Mouse (Mus musculus) MN1 (cell line): ENCODE data around the gene Mark4.

Experiments used
- DNase-seq: peaks from one replicate; pipeline ENCODE4 v3.0.0-alpha.2; 2016; ENCODE audit warnings: low spot score

Gene Mark4

DNA sequence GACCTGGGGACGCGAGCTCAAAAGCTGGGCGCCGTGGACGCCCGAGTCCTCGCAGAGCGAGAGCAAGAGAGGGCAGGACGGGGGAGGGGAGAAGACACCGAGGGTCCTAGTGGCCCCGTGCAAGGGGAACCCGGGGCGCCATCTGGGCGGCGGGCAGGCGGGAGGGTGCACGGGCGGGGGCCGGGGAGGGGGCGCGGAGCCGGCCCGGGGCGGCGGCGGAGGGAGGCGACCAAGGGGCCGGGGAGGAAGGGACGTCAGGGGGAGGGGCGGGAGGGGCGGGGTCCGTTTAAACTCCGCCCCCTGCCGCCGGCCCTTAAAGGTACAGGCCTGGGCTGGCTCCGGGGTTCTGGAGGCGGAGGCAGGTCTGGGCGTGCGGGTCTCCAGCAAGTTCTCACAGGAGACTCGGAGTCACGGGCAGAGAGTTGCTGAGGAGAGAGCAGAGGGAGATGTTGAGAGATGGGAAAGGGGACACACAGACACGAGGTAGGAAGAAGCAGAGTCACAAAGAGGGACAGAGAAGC, at the start of gene Mark4:
Mark4 (minus strand) TSS at position 231 of the 521 bp plus-strand sequence.
- DNase-seq, result no peak

DNA sequence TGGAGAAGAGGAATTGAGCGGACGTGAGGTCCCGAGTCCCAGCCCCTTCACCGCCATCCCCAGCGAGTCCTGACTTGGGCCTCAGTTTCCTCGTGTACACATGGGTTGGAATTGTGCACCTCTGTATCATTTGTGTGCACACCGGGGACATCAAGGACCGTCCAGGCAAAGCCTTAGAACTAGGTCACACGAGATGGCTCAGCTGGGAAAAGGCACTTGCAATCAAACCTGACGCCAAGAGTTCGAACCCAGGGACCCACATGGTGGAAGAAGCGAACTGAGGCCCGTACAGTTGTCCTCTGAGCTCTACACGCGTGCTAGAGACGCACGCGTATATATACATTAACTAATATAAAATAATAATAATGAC, 49.0 kb upstream of the Mark4 start:
- no peak for DNase-seq

DNA sequence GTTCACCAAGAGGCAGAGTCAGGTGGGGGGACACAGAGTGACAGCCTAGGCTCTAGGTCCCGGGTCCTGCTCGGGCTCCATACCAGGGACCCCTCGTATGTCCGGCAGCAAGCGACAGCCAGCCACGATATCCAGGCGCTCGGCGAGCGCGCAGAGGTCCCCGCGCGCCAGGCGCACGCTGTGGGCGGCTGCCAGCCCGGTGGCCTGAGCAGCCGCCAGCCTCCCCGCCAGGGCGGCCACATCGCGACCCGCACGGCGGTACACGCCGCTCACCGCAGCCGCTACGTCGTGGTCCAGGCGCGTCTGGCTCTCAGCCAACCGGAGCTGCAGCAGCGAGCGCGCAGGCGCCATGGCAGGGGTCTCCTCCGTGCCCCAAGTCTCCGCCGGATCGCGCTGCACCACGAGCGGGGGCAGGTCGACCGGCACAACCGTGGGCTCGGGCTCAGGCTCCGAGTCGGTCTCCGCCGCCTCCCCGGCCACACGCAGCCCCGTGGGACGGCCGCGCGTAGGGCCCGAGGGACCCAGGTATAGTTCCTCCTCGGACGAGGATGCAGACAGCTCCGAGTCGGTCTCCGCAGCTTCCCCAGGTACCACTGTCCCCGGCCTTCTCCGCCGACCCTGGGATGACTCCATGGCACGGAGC, 48.5 kb upstream of the Mark4 start:
- DNase-seq, result peak; percentile 36

DNA sequence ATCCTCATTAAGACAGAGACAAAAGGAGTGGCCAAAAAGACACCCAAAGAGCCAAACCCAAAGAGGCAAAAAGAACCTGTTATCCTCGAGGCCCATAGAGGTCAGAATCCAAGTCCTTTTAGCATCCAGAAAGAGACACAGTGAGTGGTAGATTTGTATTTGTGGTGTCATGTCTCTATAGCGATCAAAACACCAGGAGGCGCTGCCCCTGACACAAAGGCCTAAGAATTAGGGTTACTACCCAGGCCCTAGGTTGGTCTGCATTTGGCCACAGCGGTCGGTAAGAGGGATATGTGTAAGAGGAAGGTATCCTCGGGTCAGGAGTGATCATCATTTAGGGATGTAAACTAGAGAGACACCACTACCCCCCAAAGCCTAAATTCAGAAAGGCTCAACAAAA, 47.7 kb upstream of the Mark4 start:
- peak; percentile 11 for DNase-seq

DNA sequence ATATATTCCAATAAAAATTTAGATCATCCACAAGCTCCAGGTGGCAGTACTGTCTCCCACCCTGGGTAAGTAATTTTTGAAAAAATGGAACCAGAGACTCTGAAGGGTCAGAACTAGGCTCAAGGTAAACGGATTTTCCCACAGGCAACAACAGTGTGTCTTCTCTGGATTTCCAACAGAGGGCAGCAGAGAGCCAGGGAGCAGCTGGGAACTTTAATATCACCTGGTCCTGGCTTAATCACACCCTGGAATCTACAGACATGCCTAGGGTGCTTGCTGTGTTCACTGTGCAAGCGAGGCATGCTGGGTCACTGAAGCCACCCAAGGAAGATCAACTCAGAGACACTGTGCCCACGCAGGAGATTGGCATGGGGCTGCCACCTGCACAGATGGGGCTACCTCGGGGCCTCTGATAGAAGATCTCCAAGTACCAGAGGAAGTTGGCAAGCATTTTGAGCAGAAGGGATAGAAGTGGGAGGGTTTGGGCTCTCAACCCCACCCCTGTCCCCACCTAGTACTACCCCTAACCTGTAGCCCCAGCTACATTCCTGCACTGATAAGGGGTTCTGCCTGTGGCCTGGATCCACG, 45.0 kb upstream of the Mark4 start:
- DNase-seq, result peak; percentile 34

DNA sequence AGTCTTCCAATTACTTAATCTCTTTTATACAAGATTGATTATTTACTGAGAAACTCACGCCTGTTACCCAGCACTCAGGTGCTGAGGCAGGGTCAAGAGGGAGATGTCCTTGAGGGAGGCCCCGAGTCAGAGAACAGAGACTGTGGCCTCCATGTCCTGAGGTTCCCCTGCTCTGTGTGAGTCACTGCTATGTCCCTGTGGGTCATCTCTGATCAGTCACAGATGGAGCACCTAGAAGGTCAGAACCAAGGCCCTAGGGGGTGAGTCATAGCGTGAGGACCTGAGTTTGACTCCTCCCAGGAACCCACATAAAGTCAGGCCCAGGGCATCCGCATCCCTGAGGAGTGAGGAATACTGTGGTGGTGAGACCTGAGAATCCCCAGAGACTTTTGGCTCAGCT, 43.0 kb upstream of the Mark4 start:
- no peak for DNase-seq

DNA sequence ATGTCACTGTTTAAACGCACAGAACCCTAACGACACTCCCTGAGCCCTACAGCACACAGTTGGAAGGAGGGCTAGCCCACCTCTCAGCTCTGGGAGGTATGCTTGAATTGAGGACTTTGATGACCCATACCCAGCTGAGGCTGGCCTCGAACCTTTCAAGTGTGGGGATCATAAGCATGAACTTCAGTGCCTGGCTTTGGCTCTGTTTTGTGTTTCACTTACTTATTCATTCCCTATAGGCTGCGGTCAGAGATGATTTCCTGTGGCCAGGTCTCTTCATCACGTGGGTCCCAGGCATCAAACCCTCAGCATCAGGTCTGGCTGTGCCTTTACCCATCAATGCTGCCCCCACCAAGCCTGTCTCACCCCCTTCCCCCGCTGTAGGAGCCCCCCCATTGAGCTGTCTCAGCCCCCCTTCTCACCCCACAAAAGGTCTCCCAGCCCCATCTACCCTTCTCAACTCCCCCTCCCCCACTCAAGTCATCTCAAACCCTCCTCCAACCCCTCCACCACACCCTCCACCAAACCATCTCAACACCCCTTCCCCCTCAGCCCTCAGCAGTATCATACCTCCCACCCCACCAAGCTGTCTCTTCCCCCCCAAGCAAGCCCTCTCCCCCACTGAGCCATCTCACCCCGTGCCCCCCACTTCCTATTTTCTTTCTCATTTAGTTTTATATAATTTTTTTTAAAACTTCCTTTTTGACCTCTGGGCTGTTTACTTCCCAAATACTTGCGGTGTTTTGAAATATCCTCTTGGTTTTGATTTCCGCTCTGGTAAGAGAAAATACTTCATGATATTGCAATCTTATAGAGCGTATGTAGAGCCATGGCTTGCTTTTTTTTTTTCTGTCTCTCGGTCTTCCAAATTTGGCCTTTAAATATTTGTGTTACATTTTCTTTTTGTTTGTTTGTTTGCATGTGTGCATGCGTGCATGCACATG, 42.1 kb upstream of the Mark4 start:
- no peak for DNase-seq

DNA sequence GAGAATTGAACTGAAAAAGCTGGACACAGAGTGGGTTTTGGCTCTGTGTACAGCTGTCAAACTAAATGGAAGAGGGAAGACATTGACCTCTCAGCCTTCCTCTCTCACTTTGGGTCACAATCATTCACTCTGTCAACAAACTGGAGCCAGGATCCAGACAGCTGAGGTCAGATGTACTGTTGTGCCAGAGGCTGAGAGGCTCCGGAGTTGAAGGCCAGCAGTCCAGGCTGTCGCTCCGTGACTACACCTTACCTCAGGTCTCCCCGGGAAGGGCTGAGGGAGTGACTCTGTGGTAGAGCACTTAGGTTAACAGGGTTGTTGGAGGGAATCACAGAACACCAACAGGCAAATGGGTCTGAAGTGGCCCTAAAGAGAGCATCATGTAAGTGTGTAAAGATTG, 39.7 kb upstream of the Mark4 start:
- no peak for DNase-seq

DNA sequence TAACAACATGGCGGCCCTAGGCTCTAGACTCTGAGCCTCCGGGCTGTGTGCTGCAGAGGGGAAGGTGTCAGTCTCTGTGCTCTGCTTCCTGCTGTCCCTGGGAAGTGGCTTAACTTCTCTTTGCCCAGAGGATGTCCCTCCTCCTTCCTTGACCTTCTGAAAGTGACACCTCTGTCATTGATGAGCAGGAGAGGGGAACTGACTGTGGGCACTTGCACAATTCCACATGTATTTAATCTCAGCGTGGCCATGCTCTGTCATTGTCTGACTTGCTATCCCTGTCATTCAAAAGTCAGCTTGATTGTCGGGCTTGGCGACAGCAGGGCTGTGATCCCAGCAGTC, 37.6 kb upstream of the Mark4 start:
- DNase-seq, result no peak

DNA sequence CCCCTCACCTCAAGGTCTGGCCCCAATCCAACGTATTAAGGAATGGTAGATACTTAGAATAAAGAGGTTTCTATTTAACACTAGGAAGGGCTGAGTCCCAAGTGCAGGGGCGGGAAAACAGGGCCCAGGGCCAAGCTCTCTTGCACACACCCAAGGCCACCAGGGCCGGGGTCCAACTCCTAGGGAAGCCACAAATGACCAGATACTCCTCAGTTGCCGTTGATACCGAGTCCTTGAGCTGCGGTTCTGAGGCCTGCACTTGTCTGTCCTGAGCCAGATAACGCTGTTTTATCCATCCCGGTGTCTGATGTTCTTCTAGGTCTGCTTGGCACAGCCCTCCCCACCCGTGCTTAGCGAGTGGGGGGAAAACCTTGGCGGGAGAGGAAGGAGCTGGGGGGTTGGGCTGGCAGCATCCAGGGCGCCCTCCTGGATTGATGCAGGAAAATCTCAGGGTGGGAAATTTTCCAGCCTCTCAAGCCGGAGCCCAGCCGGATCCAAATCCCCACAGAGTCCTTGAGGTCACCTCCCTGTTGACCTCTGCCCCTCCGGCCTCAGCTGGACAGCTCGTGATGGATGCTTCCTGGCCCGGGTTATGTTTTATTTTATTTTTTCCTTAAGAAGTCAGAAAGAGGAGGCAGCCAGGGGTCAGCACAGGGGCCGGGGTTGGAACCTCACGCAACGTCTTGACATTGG, 37.0 kb upstream of the Mark4 start:
- no peak for DNase-seq

DNA sequence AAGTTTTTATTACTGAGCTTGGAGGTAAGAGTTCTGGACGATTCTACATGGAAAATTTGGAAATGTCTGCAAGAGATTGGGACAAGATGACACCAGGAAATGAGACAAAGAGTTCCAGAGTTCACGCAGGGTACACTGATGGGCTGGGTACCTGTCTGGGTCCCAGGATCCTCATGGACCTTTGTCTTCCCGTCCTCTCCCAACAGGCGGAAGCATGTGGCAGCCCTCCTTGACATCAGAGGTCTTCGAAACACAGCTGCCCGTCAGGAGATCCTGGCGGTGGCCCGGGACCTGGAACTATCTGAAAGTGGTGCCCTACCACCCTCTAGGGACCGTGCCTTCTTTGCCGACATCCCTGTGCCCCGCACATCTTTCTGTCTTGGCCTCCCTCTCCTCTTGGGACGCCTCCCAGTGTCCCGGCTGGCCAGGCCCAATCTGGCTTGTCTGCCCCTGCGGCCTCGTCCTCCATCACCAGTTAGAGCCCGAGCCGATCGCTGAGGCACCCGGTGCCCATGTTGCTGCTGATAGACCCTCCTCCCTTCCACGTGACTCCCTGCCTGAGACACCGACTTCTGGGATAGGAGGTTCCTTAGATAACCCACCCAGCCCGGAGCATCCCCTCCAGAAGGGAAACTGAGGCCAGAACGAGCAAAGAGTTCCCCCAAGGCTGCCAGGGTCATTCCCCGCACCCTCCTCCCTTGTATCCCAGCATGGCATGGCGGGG, 36.3 kb upstream of the Mark4 start:
- DNase-seq, result no peak

DNA sequence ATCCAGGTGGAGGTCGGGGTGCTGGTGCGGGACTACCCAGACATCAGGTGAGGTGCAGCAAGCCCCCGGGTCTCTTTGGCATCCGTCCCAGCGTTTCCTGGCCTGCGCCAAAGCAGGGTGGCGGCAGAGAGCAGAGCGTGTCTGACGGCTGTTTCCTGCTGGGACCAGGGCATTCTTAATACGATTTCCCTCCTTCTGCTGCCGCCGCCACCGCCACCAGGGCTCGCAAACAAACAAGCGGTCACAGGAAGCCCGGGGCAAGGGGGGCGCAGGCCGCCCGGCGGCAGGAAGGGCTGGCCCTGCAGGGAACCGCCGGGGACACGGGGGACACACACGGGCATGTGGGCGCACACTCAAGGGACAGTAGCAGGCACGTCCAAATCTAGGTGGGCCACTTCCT, 33.1 kb upstream of the Mark4 start:
- peak; percentile 40 for DNase-seq

DNA sequence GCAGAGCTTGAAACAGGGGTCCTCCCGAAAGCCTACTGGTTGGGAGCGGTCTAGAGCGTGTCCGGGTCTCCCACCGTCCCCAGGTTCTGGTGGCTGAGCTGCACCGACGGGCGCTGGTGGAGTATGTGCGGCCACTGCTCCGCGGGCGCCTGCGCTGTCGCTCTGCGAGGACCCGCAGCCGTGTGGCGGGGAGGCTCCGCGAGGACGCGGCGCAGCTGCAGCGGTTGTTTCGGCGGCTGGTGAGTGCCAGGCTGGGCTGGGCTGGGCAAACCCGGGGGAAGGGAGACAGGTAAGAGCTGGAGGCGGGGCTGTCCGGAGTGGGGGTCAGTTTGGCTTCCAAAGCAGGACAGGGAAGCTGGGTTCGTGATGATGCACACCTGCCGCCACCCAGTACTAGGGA, 30.9 kb upstream of the Mark4 start:
- no peak for DNase-seq

DNA sequence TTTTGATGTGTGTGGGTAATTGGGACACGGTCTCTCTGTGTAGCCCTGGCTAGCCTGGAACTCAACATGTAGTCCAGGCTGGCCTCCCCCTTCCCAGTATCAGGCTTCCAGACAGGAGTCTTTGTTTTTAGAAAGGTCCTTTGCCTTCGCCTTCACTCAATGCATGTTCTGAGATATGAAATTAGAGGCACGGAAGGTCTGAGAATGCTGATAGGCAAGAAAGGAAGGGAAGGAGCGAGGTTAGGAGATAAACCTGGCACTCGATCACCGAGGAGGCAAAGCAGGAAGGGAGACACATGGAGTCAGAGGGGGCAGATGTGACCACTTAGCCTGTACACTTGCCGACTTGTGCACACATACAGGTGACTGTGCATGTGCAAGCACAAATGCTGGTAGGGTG, 27.9 kb upstream of the Mark4 start:
- no peak for DNase-seq

DNA sequence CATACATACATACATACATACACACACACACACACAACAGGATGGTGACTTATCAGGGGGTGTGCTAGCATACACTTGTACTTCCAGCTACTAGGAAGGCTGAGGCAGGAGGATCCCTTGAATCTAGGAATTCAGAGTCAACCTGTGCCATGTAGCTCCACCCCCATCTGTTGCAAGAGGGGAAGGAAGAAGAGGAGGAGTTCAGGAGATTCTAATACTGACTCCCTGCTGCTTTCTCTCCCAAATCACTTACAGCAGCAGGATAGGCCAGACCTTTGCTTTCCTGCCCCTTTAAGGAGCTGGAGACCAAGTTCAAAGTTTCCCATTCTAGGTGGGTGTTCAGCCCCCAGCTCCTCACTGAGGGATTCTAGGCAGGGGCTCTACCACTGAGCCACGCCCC, 26.9 kb upstream of the Mark4 start:
- DNase-seq, result no peak

DNA sequence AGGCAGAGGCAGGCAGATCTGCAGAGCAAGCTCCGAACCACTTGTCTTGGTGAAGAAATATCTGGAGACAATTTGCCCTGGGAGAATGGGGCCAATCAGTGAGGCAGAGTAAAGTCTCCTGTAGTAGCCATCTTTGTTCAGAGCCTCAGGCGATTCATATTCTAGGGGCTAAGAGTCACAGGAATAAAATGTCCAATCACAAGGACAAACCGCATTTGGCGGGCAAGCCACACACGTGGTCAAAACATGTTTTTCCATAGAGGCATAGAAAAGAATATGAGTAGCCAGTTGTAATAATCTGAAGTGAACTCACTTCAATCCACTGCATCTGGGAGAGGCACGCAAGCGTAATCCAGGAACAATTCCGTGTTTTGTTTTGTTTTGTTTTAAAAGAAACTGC, 24.7 kb upstream of the Mark4 start:
- DNase-seq, result no peak

DNA sequence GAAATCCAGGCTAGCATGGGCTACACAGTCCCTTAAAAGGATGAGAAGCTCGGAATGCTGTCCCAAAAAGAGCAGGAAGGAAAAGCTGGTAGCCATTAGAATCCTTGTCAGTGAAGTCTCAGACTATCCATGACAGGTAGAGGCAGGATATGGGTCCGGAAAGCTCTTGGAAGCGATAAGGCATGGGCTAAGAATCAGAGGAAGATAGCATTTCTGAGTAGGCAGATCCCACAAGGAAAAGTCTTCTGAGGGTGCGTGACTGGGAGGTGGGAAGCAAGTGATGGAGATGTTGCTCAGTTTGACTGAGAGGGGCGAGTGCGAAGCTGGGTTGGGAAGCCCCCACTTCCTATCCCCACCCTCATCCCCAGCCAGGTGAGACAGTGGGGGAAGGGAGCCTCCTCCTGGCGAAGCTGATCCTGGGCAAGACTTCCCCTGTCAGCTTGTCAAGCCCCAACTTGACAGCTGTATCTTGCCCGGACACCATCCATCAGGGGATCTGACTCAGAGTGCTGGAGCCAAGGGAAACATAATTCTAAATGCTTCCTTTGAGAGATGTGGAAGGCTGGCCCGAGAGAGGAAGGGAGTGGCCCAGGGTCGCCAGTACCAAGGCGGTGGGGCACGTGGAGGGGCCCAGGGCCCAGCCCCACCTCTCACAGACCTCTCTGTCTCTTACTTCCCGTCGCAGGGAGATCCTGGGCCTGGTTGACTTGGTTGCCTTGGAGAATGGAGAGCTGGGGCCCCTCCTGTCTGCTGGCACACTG, 19.2 kb upstream of the Mark4 start:
- no peak for DNase-seq

DNA sequence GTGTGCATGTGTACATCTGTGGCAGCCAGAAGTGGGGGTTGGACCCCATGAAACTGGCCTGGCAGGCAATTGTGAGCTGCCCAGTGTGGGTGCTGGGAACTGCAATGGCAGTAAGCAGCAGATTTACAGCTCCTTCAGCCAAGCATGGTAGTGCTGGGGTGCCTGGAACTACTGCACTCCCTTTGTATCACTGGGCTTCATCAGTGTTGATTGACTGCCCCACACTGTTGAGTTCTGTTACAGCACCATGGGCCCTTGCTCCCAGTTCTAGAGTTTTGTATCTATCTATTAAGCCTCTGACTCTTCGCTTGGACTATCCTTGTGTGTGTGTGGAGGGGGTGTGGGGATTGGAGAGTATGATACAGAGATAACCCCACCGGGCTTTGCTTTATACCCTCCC, 18.5 kb upstream of the Mark4 start:
- no peak for DNase-seq

DNA sequence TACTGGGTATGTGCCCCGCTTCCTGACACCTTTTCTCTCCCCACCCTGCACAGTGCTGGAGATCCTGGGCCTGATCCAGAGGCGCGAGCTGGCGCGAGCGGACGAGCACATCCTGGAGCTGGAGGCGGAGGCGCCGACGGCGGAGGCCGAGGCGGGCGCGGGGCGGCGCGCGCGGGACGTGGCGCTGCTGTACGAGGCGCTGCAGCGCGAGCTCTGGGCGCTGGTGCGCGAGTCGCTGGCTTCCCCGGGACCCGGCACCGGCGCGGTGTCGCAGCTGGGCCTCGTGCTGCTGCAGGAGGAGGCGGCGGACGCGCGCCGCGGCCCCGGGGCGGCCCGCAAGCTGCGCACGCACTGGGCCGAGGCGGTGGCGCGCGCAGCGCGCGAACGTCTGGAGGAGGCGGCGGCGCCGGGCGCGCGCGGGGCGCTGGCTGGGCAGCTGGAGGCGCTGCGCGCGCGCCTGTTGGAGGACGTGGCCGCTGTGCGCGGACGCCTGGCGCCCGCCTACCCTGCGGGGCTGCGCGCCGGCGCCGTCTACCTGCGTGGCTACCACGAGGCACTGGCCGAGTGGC, 15.3 kb upstream of the Mark4 start:
- no peak for DNase-seq

DNA sequence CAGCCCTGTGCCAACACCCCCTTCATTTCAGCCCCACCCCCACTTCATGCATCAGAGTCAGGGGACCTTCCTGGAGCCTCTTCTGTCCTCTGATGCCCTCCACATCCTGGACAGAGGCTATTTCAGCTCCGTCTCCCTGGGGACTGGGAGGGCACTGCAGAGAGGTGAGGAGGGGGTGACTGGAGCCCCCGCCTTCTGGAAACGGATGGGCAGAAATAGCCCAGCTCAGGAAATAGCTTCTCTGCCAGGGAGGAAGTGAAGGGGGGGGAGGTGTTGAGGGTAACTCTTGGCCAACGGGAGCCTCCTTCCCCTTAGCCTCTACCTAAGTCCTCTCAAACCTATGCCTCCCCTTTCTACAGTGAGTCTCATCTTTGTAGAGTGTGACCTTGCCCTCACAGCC, 13.8 kb upstream of the Mark4 start:
- no peak for DNase-seq

DNA sequence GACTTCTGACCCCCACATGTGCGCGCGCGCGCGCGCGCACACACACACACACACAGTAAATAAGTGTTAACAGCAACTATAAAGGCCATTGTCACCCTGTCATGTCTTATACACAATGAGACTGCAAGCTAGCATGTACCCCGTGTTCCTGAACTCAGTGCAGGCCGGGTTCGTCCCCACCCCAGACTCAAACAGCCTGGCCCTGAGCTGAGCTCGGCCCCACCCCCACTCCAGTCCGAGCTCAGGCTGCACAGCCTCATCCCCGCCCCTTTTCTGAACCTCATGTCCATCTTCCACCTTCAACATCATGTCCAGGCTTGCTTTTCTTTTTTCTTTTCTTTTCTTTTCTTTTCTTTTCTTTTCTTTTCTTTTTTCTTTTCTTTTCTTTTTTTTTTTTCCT, 11.7 kb upstream of the Mark4 start:
- DNase-seq, result no peak
